Mouse (Mus musculus): ENCODE results near the gene Zfp965.
"Not testable (repeated sequence)": the region's sequence is repeated elsewhere in the genome, so short reads cannot be mapped to it uniquely, and the experiment has no call there.

Zfp965 gene

DNA sequence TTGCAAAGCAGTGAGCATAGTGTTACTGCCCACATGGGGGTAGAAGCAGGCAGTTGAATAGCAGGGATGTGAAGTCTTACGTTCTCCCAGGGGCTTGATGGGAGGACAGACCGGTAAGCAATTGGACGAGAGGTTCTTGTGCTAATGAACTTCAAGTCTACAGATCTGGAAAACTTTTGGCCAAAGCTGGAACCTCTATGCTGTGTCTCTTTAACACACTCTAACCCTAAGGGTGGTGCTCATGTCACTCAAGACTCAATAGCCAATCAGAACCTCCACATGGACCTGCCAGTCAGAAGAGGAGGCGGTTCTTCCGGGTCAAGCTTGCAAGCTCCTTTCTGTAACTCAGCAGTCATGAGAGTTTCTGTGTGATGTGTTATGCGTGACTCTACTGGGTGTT, at the start of gene Zfp965:
Gene Zfp965 (plus strand): TSS at position 301 of the 400 bp plus-strand sequence.
- not testable (repeated sequence) for DNase-seq

DNA sequence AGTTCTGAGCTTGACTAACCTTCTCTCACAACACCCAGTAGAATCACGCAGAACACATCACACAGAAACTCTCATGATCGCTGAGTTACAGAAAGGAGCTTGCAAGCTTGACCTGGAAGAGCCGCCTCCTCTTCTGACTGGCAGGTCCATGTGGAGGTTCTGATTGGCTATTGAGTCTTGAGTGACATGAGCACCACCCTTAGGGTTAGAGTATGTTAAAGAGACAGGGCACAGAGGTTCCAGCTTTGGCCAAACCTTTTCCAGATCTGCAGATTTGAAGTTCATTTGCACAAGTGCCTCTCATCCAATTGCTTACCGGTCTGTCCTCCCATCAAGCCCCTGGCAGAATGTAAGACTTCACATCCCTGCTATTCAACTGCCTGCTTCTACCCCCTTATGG, 34.1 kb upstream of the Zfp965 start, which contains the start of gene Gm4724:
Gene Gm4724 (minus strand): TSS at position 101 of the 400 bp plus-strand sequence.
- not testable (repeated sequence) for DNase-seq
